Mouse (Mus musculus) thymus, adult 18-20 months (tissue): ENCODE data around the gene Slc26a10.
"Not testable (repeated sequence)": the region's sequence is repeated elsewhere in the genome, so short reads cannot be mapped to it uniquely, and the experiment has no call there.

Experiments
- DNase-seq, 2 experiments: peaks; one replicate each; pipeline ENCODE4 v3.0.0; 2022; ENCODE audit warnings: mixed read lengths in 2 of 2

Gene Slc26a10

GRCm38 (mm10) chr10:127197505-127198110 lies 17.2 kb upstream of the Slc26a10 start:
- DNase-seq, result no peak

DNA sequence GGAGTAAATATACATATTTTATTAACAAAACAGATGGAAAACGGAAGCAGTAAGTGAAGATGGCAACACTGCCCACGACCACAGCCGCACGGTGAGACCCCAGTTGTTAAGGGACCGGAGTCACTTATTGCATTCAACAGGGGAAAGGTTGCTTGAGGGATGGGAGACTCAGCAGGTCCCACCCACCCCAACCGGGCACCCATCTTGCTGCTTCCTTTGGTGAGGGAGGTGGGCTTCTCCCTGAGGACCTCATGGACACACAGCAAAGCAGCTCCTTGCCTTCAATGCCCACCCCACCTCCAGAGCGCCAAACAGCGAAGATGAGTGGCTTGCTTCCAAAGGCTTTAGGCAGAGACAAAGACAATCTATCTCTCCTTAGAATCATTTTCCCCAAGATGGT lies 16.7 kb upstream of the Slc26a10 start:
- DNase-seq, result no peak

DNA sequence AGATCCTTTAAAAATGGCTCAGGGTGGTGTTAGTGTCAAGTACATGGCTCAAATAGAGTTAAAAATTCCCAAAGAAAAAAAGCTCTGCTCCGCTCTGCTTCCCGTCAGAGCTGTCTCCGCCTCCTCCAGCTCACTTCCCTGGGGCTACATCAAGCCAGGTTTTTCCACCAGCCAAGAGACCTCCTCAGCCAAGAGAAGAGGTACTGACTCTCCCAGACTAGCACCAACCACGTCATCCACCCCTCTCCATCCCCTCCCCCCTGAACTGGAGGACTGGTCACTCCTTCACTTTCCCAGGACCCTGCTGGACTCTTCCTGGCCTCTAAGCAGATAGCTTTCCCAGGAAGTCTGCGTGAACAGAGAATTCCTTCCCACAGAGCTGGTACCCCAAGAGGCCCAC lies 15.9 kb upstream of the Slc26a10 start:
- DNase-seq, result no peak

GRCm38 (mm10) chr10:127195328-127196129 lies 15.1 kb upstream of the Slc26a10 start, which contains the start of gene Dtx3:
Gene Dtx3 (minus strand): TSS chr10:127195728.
- peak in 1 of 2 experiments; percentile 41 for DNase-seq

- DNase-seq, result no peak
These were observed 14.2 kb upstream of the Slc26a10 start for GRCm38 (mm10) chr10:127194428-127195327.

GRCm38 (mm10) chr10:127193011-127193410 lies 12.6 kb upstream of the Slc26a10 start:
- DNase-seq, result no peak

DNA sequence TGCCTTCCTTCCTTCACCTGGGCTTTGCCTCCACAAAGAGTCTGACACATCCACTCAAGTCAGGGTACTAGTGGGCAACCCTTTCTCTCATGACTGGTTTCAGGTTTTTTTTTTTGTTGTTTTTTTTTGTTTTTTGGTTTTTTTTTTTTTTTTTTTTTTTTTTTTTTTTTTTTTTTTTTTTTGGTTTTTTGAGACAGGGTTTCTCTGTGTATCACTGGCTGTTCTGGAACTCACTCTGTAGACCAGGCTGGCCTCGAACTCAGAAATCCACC lies 11.5 kb upstream of the Slc26a10 start:
- not testable (repeated sequence) for DNase-seq

DNA sequence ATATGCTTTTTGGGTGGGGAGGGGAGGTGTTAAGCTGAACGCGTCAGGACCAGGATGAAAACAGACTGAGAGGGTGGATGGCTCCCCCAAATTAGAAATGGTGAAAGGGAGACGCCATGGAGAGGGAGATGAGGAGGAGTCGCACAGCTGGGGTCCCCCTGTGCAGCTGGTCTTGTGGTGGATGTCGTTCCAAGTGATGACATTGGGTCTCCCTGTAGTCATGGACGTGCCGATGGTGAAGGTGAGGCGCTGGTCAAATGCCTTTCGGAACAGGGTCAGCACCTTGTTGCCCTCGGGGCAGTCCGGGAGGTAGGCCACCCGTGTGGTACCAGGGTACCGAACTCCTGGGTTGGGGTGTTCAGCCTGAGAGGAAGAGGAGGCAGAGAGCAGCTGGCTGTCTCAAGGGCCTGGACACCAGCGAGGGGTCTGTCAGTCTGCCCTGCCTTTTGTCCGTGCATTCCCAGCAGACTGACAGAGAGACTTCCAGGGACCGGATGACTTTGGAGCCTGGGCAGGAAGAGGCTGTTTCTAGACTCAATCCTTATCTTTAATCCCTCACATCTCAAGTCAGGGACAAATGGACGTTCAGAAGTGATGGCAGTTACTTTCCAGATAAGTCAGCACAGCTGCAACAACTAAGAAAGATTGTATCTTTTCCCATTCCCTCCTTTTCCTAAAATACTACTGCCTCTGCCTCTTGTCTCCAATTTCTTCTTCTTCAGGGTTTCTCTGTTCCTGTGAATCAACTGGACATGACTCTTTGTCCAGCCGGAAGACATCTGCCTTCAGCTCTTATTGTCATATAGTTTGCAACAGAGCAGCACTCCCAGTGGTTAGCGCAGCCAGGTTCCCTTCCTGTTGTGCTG lies 11.0 kb upstream of the Slc26a10 start:
- no peak for DNase-seq

- no peak for DNase-seq
These were observed 10.1 kb upstream of the Slc26a10 start for GRCm38 (mm10) chr10:127190398-127191190.

DNA sequence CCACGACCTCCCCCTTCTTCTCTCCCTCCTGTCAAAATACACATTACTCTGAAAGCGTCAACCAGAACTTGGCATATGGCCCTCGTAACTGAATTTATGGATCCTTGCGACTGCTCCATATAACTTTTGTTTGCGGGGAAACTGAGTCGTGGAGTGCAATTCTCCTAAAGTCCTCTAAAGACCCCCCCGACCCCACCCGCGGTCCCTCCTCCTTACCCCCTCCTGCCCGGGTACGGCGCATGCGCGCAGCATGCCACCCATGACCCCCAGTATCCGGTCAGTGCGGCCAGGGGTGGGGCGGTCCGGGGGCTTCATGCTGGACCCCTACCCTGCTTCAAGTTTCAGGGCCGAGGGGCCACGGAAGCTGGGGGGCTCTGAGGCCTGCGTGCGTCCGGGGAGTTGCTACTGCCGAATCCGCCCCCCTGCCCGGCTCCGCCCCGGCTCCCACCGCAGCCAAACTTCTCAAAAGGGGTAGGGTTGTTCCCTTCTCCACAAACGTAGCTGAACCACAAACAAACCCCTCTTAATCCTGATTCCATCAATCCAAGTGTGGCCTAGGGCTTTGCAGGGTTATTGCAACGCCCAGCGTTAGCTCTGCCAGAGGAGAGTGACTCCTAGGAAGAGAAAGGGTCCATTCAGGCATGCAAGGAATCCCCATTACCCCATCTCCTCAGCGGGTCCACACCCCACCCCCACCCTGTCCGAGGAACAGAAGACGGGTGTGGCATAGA lies 9.4 kb upstream of the Slc26a10 start, which contains the start of gene Arhgef25:
TSS of gene Arhgef25 (minus strand) at position 433 of the 731 bp plus-strand sequence.
- DNase-seq, result no peak

DNA sequence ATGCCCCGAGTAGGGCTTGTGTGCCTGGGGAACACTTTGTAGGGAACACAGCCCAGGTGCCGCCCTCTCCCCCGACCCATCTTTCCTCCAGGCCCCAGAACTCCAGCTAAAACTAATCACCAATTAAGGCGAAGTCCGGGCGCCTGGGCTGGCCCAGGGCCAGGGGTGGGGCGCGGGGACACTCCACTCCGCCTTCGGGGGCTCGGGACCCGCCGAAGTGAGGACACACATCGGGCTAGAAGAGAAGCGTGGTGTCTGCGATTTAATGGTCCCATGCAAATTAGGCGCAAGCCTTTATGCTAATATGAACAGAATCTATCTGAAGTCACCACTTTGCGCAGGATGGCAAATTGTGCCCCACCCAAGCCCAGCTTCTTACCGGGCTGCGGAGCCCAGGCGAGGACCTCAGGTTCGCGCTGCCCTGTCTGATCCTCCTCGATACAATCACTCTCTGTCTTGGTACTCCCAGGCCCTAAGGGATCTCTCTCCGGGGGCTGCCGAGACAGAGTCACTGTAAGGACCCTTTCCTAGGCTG lies 8.7 kb upstream of the Slc26a10 start:
- no peak for DNase-seq

DNA sequence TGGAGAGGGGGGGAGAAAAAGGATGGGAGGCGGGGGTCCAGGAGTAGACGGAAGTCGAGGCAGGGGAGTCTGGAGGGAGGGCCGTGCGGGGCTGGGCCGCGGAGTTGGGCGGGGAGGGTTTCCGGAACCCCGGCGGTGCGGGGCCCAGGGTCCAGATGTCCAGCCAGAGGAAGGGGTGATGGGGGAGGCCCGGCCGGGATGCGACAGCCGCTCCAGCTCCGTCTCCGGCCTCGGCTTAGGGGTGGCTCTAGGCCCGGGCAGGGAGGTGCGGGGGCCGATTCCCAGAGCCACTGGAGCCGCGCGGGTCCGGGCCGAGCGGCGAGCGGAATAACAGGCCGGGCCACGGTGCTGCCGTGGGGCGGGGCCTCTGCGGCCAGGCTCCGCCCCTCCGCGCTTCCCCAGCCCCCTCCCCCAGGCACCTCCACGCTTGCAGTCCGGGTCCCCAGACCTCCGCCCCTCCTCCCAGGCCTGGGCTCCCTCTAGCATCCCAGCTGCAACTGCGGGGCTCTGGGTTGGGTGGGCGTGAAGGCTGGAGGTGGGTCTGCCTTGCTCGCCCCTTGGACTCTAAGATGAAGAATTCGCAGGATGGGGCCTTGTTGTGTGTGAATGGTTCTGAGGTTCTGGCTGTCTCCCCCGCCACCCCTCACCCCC lies 8.1 kb upstream of the Slc26a10 start:
- DNase-seq, result no peak

- no peak for DNase-seq
These were observed 7.6 kb upstream of the Slc26a10 start for GRCm38 (mm10) chr10:127188079-127188453.

- no peak for DNase-seq
These were observed 7.1 kb upstream of the Slc26a10 start for GRCm38 (mm10) chr10:127187371-127188078.

DNA sequence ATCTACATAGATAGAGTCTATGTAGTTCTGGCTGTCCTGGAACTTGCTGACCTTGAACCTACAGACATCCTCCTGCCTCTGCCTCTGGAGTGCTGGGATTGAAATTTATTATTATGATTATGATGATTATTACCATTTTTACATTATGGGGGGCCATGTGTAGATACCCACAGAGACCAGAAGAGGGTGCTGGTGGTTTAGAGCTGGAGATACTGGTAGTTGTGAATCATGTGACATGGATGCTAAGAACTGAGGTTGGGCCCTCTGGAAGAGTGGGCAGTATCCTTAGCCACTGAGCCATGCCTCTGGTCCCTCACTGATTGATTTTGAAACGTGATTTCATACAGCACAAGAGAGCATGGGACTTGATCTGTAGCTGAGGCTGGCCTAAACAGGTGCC lies 6.0 kb upstream of the Slc26a10 start:
- no peak for DNase-seq

DNA sequence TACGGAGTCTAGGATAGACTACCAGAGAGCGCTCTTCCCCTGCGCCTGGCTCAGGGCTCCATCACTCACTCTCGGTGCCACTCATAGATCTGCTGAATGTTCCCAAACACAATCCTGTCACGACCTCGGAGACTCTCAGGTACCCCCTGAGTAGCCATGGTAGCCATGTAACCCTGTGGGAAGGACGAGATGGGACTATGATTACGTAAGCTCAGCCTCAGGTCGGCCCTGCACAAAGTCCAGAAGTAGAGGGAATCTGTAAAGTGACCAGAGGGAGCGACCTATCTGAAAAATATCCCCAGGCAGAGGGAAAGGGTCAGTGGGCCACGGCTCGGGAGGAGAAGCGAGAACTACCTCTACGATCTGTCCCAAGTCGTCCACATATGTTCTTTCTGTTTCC lies 5.1 kb upstream of the Slc26a10 start:
- no peak for DNase-seq

DNA sequence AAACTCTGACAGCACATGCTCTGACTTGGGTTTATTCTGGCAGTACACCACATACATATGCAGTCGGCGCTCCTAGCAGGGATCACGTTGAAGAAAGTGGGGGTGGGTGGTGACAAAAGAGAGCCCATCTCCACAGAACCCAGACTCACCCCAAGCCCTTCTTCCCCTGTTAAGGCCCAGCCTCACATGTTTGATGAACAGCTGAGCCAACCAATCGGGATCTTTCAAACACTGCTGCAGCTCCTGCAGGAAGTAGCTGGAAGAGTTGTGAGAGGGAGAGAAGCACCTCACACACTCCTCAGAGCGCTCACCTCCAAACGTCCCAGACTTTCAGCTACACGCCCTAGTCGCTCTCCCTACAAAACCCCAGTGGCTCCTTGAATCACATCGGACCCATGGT lies 4.7 kb upstream of the Slc26a10 start:
- DNase-seq, result no peak

DNA sequence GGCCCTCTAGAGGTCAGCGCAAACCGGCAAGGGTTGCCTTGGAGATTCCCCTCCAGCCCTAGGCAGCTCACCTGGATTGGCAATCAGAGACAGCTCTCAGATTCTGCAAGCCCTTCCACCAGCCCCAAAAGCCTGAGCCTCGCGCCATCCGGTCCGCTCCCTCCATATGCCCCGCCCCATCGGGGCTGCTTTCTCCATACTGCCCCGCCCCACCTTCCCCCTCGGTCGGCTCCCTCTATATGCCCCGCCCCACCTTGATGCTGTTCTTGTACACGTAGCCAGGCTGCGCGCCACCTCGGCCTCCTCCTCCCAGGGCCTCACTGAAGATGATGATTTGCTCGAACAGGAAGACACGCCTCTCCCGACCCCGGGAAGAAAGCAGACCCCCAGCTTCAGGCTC lies 3.3 kb upstream of the Slc26a10 start:
- DNase-seq, result no peak

GRCm38 (mm10) chr10:127182624-127183023 lies 2.2 kb upstream of the Slc26a10 start:
- no peak for DNase-seq

GRCm38 (mm10) chr10:127181566-127181965 lies 1.1 kb upstream of the Slc26a10 start:
- DNase-seq, result no peak
